Mouse (Mus musculus) left cerebral cortex, adult 8-10 months (tissue): Measurements from ENCODE around the gene Mylk4. TPM values are rescaled to one million over a fixed set of nuclear protein-coding genes. Genes with fewer than 3 reads are reported as not detected.

Experiments used
- DNase-seq, 2 experiments: peaks; one replicate each; pipeline ENCODE4 v3.0.0; 2022; ENCODE audit warnings: low spot score in 2 of 2
- total RNA-seq, 4 experiments: library from RNA; stranded (reverse); gene quantifications; 2 replicates each; pipeline ENCODE4 v1.2.4; 2022

Gene Mylk4
- total RNA-seq, 4 experiments from 2014 or later = 0.33 to 0.89 (median 0.80) TPM

DNA sequence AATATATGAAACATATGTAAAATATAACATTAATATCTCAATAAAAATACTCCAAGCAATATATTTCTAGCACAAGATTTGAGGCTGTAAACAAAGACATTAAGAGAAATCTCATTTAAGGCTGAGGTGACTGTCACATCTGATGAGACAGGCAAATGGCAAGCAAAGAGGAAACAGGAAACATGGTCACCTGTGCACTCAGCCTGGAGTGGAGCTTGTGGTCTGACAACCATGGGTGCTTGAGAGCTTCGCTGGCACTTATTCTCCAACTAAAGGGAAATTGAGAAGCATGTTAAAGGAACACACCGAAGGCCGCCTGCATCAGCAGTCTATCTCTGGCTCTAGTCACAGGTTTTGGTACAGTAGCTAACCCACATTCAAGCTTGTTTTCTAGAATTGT, 71.2 kb downstream of the Mylk4 start:
- no peak for DNase-seq

DNA sequence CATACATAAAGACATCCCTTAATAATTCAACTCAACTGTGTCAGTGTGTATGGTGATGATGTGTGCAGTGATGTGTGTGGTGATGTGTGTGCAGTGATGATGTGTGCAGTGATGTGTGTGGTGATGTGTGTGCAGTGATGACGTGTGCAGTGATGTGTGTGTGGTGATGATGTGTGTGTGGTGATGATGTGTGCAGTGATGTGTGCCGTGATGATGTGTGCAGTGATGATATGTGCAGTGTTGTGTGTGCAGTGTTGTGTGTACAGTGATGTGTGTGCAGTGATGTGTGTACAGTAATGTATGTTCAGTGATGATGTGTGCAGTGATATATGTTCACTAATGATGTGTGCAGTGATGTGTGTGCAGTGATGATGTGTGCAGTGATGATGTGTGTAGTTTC, 75.9 kb downstream of the Mylk4 start:
- DNase-seq = no peak

DNA sequence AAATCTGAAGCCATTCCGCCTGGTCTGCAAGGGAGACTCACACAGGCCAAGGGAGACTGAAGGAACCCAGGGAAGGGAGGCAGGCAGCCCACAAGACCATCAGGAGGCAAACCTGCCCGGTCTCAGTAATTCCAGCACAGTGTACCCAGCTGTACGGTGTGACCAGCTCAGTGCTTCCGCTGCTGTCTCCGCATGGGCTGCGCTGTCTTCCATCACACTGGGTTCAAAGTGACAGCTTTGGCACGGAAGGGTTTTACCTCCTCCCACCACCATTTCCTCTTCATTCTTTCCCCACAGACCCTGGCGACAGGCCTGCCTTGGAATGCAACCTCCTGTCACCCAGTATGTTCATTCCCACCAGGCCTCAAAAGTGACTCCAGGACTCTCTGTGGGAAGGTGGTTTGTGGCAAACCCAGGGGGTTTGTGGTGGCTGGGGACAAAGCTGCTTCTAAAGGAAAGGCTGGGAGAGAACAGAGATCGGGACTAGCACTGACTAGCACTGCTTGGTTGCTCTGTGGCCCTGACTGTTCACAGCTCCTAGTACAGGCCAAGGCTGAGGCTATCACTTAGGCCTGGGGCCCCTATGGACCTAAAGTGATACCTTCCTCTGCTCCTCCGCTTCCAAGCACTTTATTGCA, 77.0 kb downstream of the Mylk4 start:
- DNase-seq = no peak

DNA sequence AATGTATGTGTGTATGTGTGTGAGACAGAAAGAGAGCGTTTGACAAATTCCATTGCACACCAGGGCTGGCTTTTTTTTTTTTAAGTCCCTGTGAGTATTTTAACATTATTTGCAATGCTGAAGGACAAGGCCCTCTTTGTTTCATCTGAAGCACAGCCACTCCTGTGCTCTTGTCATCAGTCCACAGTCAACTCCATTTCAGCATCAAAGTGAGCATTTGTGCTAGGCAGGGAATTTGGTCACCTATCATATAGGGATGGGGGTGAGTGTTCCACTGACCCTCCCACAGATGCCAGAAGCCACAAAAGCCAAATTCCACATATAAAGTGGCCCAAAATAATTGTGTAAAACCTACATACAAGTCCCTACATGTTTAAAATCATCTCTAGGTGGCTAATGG, 78.4 kb downstream of the Mylk4 start:
- no peak for DNase-seq

DNA sequence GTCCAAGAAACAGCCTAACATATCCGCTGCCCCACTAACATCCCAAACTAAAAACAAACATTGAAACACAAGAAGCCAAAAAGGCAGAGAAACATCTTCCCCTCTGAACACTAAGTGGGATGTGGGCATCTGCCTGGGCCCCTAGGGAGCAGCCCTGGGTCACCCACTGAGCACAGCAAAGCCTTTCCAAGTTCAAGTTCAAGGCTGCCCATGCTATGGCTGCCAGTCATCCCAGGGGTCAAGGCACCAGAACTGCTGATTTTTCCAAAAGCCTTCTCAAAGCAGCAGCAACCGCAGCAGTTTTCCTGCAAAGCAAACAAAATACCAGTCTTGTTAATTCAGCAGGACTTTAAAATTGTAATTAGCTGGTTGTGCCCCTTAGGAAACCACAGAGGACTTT, 78.8 kb downstream of the Mylk4 start:
- DNase-seq = no peak

DNA sequence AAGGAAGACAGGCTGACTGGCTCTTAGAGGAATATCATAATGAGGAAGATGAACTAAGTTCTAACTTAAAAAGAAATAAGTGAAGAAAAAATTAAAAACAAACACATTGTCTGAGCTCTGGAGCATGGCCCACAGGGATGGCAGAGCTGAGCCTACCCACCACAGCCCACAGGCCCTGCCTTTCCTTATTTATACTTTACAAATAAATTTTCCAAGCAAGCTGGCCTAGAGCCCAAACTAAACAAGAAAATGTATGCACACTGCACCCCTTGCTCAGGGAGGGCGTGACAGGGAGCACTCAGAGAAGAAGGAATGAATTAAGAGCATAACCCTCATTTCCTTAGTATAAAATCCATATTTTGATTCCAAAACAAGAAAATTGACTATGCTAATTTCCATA, 82.2 kb downstream of the Mylk4 start:
- DNase-seq = no peak

DNA sequence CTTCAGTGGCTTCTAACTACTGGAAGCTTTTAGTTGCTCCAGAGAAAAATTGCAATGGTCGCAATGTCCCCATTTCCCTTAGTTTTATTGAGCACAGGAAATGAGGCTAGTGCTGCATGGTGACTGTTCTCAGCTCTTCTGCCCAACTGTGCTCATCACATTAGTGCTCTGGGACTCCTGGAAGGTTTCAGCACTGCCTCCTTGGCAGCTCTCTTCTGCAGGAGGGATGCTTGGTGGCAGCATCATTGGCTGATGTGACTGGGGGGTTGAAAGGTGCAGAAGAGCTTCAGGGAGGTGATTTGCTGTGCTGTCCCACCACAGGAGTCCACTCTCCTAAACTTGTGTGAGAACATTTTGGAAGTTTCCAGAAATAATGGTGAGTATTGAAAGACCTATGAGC, 84.4 kb downstream of the Mylk4 start:
- DNase-seq = no peak

DNA sequence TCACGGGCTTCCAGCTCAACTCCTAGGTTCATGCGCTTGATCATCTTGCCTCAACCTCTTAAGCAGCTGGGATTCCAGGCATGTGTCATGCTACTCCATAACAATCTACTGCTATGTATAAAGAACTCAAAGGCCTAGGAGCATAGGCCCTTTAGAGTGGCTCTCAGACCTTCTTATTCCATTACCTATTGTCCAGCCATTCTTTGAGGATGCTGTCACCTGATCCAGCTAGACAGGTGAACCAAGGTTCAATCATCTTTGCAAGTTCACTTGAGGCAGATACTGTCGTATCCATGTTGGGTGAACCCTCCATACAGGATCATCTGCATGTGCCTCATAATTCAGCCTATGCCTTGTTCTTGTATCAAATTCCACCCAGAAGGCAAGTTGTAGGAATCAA, 84.8 kb downstream of the Mylk4 start:
- DNase-seq = no peak

DNA sequence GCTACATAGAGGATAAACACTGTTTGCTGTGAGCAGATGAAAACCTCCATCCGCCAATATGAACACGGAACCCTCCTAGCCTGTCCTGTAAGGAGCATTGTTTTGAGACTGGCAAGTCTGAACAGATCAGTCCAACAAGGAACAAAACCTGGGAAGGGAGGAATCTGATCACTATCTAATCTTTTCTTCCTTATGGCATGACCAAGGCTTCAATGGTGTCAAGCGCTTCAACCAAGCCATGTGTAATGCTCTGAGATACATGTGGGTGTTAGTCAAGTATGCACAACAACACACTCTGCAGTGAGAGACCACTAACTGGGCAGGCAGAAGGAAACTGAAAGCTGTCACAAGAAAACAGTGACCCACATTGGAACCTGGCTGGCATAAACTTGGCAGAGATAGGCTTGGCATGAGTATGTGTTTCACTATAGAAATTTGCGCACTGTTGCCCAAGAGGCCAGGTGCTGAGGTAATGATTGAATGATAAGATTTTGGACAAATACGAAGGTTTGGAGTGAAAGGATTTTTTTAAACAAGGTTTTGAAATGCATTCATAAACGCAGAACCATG, 89.8 kb downstream of the Mylk4 start:
- no peak for DNase-seq

DNA sequence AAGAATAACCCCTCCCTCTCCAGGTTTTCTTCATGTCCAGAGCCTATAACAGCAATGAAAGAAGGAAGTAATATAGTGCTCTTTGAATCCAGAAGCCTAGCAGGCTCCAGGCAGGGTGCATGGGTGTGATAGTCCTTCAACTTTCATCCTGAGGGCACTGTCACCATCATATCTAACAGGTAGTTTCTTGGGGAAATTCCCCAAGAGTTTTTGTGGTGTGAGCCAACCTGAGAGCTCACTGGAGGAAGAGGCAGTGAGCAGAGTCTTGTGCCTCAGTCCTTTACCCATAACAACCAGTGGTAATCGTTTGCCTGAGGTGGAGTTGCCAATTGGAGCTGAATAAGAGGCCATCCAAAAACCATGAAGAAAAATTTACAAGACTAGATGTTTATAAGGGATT, 91.2 kb downstream of the Mylk4 start:
- no peak for DNase-seq

DNA sequence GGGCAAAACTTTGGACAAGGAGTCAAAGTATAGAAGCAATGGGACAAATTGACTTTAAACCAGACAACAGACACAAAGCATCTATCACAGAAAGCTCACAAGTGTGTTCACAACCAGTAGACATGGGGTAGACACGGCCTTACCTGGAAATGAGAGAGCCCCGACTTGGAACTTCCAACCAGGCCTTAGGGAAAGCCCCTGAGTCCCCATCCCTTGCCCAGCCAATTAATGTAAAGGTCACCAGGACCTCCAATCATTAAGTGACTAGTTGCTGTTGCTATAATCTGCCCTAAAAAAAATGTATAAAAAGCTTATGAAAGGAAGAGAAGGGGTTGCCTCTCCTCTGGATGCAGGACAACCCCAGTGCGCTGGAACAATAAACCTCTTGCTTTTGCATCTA, 93.5 kb downstream of the Mylk4 start:
- no peak for DNase-seq

DNA sequence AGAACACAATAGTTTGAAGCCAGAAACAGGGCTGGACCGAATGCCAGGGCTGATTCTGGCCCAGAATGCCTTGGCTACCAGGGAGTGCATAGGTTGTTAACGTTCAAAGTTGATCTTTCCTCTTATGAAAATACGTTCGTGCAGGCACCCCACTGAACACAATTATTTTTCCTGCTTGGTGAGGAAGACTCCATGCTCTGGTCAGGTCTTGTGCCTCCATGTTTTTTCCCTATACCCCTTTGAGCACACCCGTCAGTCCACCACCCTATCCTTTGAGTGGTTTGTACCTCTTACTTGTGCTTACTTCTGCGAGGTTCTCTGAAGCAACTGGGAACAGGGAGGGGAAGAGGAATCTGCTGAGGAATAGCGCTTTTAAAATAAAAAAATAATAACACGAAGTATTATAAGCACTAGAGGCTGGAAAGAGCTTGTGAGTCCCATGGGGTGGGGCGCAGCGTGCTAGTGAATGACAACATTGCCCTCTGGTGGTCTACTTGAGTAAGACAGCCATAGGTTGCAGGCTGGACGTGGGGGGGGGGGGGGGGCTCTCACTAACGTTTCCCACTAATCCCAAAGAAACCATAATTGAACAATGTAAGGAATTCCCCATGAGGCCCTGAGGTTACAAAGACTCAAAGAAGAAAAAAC, 102.8 kb downstream of the Mylk4 start:
- peak in 1 of 2 experiments; percentile 34 for DNase-seq

DNA sequence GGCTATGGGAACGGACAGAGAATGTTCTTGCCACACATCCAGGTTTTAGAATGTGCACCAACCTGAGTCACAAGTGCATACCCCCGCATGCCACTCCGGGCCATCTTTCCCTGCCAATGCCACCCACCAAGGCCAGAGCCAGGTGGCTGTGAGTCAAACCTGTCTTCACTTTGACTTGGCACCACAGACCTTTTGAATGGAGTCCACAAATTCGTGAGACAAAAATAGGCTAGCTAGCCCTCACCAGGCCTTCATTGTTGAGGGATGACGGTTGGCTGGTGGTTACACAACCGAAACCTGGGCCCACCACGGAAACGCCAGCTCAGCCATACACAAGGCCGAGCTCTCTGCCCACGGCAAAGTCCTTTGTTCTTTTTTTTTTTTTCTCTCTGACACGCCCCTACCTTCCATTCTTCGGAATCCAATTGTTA, 103.6 kb downstream of the Mylk4 start:
- DNase-seq = no peak

DNA sequence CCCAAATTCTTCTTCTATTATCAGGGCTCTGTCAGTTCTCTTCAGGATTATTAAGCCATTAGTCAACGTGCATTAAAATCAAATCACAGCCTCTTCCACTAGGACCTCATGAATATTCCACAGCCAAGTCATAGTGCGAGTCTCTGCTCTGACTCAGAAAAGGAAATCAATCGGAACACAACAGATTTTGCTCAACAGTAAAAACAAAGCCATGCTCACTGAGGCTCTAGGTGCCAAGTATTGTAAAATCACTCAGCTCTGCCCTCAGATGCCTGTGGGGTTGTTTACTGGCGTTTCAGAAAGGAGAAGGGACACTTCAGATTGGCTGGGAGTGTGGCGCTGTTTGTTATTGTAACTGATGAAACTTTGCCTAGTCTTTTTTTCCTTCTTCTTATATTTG, 104.8 kb downstream of the Mylk4 start:
- no peak for DNase-seq

DNA sequence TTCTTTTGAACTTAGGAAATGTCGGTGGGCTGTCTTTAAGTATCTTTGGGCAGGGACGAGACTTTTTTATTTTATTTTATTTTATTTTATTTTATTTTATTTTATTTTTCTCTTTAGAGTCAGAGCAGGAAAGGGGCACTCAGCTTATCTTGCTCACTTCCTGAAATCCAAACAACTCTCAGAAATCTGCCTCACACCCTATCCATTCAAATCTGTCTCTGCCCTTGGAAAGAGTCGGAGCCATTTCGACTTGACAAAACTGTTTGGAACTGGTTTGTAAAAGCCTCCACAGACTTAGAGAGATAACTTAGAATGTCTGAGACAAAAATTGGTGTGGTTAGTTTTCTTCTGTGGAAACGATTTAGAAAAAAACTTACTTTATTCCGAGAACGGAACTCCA, 113.0 kb downstream of the Mylk4 start:
- no peak for DNase-seq

DNA sequence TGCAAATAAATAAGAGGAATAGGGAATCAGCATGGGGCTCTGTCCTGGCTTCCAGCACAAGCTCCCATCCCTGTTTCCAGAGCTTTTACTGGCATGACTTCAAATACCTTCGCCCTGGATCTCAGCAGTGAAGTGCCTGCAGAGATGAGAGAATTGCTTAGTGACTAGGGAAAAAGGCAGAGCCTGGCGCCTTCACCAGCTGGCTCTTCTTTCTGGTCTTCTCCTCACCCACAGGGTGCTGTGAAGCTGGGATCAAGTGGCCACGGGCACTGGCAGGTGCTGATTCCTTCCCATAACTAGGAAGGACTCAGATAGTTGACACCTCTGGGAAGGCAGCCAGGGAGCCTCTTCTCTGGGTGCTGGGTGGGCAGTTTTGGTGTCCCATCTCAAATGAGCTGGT, 115.5 kb downstream of the Mylk4 start:
- DNase-seq = no peak

DNA sequence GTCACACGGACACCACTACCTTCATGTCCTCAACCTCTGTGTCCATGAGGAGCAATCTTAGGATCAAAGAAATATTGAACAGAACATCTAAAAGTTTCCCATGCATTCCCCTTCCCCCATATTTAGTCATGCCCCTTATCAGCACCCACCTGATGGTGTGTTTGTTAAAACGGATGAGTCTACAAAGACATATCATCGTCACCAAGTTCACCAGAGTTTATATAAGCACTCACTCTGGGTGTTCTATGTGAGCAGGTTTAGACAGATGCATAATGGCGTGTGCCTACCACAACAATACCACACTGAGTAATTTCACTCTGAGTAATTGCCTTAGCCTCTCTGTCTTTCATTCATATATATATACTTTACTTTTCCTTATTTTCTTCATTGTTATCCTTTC, 116.4 kb downstream of the Mylk4 start:
- no peak for DNase-seq

DNA sequence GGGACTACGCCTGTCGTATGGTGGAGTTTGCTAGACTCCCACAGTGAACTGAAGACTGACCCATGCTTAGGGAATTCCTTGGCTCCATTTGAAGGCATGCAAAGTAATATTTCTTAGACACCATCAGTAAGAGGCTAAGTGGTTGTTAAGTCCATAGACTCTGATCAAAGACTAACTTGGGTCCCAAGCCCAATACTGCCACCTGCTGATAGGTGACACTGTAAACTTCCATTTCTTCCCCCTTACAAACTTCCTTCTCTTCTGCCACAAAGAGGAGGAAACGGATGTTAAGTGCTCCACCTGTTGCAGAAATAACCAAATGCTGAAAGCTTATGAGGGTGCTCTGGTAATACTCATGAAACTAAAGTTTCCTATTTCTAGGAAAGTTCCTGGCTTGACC, 121.7 kb downstream of the Mylk4 start:
- no peak for DNase-seq

DNA sequence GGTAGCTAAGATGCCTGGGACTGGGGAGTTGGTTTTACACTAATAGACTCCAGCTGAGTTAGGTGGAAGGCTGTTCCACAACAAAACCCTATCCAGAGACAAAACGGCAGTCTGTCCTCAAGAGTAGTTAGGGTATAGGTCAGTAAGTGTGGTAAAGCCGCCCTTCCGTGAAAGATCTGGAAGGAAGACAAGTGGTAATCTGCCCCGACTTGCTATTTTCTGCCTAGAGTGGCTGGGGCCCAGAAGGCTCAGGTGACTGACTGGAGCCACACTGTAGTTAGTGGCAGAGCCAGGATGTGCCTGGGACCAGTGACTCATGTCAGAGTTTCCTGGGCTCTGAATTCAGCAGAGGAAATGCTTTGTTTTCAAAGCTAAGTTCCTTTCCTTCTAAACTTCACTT, 123.5 kb downstream of the Mylk4 start:
- DNase-seq = no peak

DNA sequence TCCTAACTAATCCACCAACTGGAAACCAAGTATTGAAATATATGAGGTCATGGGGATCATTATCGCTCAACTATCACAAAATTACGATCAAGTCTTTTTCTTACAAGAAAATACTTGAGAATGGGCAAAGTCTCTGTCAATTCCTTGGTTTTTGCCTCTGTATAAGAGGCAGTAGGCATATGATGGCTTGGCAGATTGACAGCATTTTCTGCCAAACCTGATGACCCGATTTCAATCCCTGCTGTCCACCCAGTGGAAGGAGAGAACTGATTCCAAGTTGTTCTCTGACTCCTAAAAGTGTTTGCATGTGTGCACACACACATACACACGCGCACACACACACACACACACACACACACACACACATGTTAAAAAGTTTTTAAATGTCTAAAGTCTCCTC, 124.5 kb downstream of the Mylk4 start:
- DNase-seq = no peak

DNA sequence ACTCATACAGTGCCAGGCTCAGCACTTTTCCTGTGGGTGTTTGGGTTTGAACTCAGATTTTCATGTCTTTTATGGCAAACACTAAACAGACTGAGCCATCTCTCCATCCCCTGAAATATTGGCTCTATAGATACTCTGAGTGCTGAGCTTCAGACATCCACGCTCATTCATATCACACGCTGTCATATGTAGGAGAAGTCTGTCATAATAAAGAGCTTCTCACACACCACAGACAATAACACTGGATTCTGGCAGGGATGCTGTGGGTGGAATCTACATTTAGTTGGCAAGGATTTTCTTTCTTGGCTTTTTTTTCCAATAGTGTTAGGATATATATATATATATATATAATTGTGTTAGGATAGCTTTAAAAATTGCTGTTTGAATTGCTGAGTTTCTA, 126.2 kb downstream of the Mylk4 start:
- DNase-seq = peak in 1 of 2 experiments; percentile 9
